Mouse (Mus musculus) embryo, embryonic 11 days (tissue): ENCODE data around the gene Ap3b1.
A peak's percentile ranks its signal among the peaks of the same experiment; 100 is the strongest.
"Not testable (repeated sequence)": the region's sequence is repeated elsewhere in the genome, so short reads cannot be mapped to it uniquely, and the experiment has no call there.

Experiments
- DNase-seq: peaks from one replicate; pipeline ENCODE4 v3.0.0-alpha.2; 2015

Ap3b1 gene

GRCm38 (mm10) chr13:94358401-94359265, at the start of gene Ap3b1:
Gene Ap3b1 (plus strand): TSS chr13:94358960.
- DNase-seq: peak; percentile 95

GRCm38 (mm10) chr13:94312812-94313211, 45.9 kb upstream of the Ap3b1 start:
- DNase-seq: not testable (repeated sequence)

DNA sequence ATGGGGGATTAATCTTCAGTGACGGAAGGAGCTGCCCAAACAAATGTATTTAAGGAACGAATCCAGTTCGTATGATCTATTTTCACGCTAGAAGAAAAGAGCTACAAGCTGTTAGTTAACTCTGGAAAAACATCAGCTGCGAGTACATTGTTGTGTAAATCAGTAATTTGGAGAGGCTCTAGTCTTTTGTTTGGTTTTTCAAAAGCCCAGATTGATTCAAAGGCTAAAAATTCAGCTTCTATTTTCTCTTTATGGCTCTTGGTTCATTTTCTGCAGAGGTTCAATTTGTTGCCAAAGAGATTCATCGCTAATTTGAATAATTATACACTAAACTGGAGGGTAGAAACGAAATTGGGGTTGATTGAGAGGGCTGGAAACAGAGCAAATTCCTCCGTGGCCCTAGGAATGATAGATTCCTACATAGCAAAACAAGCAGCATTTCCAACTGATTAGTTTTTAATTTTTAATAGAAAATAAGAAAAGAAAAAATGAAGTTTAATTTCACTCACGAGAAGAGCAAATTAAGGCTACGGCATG, 41.7 kb upstream of the Ap3b1 start:
- DNase-seq: no peak

GRCm38 (mm10) chr13:94321094-94321792, 37.5 kb upstream of the Ap3b1 start:
- no peak for DNase-seq

- DNase-seq: no peak
Measured at GRCm38 (mm10) chr13:94322475-94322874, 36.3 kb upstream of the Ap3b1 start.

- DNase-seq: no peak
Measured at GRCm38 (mm10) chr13:94328063-94328462, 30.7 kb upstream of the Ap3b1 start.

GRCm38 (mm10) chr13:94329005-94329404, 29.8 kb upstream of the Ap3b1 start:
- not testable (repeated sequence) for DNase-seq

DNA sequence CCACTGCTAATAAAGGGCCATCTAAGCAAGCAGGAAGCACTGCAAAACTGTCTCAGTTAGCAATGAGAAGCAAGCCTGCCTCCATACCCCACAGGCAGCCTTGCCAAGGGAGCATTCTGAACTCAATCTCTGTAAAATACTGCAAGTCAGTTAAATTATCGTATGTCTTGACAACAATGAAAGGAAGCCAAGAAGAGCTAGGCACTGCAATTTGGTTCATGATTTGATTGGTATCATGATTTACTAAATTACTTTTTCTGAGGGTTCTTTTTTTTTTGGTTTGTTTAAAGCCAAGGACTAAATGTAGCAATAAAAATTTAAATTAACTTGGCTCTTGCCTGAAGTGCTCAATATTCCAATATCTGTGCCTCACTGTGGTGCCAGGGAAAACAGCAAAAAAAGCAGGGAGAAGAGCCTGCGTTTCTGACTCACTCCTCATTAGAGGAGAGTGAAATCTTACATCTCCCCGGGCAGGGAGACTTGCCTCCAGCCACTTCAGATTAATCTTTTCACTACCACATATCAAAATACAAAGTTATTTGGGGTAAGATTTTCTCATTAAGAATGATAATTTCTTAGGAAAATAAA, 28.3 kb upstream of the Ap3b1 start:
- no peak for DNase-seq

- DNase-seq: no peak
Measured at GRCm38 (mm10) chr13:94338357-94338756, 20.4 kb upstream of the Ap3b1 start.

- no peak for DNase-seq
Measured at GRCm38 (mm10) chr13:94343192-94343591, 15.6 kb upstream of the Ap3b1 start.

GRCm38 (mm10) chr13:94344600-94344999, 14.2 kb upstream of the Ap3b1 start:
- DNase-seq: not testable (repeated sequence)

- DNase-seq: no peak
Measured at GRCm38 (mm10) chr13:94354584-94354983, 4.2 kb upstream of the Ap3b1 start.

- DNase-seq: no peak
Measured at GRCm38 (mm10) chr13:94358101-94358400, 709 bp upstream of the Ap3b1 start.

DNA sequence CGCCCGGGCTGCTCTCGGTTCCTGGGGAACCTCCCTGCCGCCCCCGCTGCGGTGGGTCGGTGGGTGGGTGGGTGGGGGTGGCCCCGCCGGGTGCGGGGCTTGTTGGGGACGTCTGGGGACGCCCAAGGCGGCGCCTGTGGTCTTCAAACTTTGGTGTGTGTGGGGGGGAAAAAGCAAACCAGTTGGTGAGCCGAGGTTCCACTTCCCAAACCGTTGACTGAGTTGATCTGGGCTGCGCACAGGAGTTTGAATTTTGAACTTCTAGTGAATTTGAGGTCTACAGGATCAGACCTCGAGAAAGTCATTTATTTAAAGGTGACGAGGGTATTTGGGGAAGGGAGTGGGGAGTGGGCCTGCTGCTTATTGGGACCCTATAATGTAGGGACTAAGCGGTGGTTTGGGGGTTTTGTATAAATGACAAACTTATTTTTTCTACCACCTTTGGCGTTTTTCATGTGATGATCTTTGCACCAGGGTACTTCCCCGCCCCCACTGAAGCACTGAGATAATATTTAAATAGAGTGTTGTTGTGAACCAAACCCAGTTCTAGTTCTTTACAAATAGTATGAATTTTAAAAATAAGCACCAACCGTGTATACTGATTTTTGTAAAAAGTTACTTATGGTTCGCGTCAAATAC, 641 bp downstream of the Ap3b1 start:
- no peak for DNase-seq

DNA sequence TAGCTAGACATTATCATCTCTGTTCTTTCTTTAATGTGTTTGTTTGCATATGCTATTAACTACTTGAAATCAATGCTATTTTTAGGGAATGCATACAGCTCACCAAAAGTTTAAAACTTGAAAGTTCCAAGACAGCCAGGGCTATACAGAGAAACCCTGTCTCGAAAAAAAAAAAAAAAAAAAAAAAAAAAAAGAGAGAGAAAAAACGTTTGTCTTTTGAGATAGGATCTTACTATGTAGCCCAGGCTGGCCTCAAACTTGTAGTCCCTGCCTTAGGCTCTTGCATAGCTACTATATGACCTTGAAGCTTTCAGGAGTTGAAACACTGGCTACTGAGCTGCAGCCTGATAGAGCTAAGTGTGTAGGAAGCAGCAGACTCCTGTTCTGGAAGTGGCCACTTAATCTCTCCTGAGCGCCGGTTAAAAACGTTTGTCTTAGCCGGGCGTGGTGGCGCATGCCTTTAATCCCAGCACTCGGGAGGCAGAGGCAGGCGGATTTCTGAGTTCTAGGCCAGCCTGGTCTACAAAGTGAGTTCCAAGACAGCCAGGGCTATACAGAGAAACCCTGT, 2.3 kb downstream of the Ap3b1 start:
- DNase-seq: not testable (repeated sequence)

- DNase-seq: no peak
Measured at GRCm38 (mm10) chr13:94364336-94364735, 5.6 kb downstream of the Ap3b1 start.

DNA sequence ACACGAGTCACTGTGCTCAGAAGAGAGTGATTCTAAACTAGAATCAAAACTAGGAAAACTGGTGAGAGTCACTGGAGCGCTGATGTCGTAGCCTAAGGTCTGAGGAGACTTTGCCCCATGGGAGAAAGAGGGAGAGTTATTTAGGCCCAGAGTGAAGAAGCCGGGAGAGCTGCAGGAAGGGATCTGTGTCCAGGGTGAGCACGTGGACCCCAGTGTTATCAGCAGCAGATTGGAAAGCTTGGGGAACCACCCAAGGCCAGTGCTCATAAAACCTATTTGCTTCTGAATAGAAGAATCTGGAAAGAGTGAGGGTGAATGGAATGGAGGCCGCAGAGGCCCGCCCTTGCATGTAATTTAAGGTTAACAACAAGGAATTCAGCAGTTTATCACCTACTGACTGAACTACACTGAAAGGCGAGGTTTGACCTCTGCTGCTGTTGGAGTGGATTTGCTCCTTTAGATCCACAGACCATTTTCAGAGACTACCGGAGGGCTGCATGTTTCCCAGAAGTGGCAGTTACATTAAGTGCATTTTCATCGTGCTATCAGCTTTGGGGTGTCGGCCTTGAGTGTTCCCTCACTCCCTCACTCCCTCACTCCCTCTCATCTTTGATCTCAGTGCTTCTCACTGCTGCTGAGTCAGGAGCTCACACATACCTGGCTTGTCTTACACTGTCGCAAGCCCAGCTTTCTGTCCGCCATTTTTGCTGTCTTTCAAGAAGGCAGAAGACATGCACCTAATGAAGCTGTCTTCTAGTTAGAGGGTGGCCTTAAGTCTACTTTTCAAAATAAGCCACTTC, 6.5 kb downstream of the Ap3b1 start:
- no peak for DNase-seq

DNA sequence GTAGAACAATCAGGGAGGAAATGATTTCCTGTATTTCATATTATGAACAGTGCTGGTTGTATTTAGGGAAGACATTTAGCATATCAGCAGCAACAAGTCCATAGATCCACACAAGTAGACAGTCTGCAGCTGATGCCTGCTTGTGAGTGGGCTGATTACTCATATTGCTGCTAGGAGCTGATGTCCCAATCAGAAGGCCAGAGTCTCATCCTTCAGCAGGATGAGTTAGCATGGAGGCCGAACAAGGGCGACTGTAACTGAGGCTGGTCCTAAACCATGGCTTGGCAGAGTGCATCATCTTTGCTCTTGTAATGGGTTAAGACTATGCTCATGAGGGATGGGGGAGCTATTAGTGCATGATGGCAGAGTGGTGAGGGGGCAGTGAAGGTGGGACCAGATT, 9.1 kb downstream of the Ap3b1 start:
- DNase-seq: no peak

DNA sequence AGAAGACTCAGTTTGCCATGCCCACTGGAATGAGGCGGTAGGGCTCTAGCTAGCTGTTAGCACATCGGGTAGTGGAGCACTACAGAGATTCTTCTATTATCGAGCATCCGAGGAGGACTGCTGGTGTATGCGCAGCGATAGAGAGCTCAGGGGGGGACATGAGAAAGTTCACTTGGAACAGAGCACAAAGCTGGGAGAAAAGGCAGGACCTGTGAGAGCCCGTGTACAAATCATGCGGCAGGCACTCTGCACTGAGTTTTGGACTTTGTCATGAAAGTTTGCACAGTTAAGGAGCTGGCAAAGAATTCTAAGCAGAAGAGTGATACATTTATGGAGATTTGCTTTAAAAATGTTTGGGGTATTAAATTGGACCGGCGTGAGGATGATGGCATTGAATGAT, 11.8 kb downstream of the Ap3b1 start:
- no peak for DNase-seq

- DNase-seq: no peak
Measured at GRCm38 (mm10) chr13:94372066-94372465, 13.3 kb downstream of the Ap3b1 start.

- DNase-seq: no peak
Measured at GRCm38 (mm10) chr13:94374131-94374530, 15.4 kb downstream of the Ap3b1 start.
